Mouse (Mus musculus) bone marrow, adult 2 months (tissue): ENCODE measurements around the gene Nol9. TPM values are rescaled to one million over a fixed set of nuclear protein-coding genes. Genes with fewer than 3 reads are reported as not detected.

Experiments used
- H3K27ac ChIP-seq: fragments of 200-500 bp; 2 replicates; pipeline ENCODE4 v1.5.1; 2012; ENCODE audit warnings: low read depth, mild to moderate bottlenecking, control low read depth, inconsistent platforms, low read length; ENCODE audit not compliant: control insufficient read depth, poor library complexity, insufficient read depth
- H3K4me1 ChIP-seq: fragments of 200-500 bp; 2 replicates; pipeline ENCODE4 v1.6.1; 2011; ENCODE audit warnings: low read length; ENCODE audit not compliant: control insufficient read depth, insufficient read depth
- H3K4me3 ChIP-seq: fragments of 200-500 bp; replicated peaks from 2 replicates; pipeline ENCODE3; 2011; ENCODE audit warnings: mild to moderate bottlenecking, low read depth, low read length, control low read depth; ENCODE audit not compliant: control insufficient read depth
- CTCF ChIP-seq: fragments of 200-500 bp; IDR thresholded peaks from 2 replicates; pipeline ENCODE4 v1.5.1; 2011; ENCODE audit warnings: low read length, control low read depth; ENCODE audit not compliant: control insufficient read depth, insufficient read depth
- POLR2A ChIP-seq: fragments of 200-500 bp; IDR thresholded peaks from 2 replicates; pipeline ENCODE4 v1.6.1; 2011; ENCODE audit warnings: low read depth, mild to moderate bottlenecking, control low read depth, low read length, borderline replicate concordance; ENCODE audit not compliant: control insufficient read depth
- WGBS: fragments of 180-500 bp; shearing (Covaris S2); methylation state at CpG from one replicate; pipeline ENCODE4 v1.1.7; 2018; 5-methylcytosine and 5-hydroxymethylcytosine counted together
- polyA plus RNA-seq: library from polyadenylated mRNA; stranded (reverse); fragments of >200 nt; gene quantifications from 2 replicates; pipeline ENCODE4 v1.2.4, GENCODE M21; 2011; ENCODE audit warnings: low replicate concordance; ENCODE audit not compliant: missing spikeins, insufficient read depth, insufficient read length

The Nol9 gene
- polyA plus RNA-seq, 1 experiment: 11.9 TPM

- peaks cover 2% of the 10 kb centered on the region for H3K4me1 ChIP-seq
- H3K27ac ChIP-seq: no peak overlapping the region
- H3K4me3 ChIP-seq: peak overlapping the region; percentile 16
- WGBS: 21% methylated on average over 6 of the region's 6 CpGs
- TF ChIP-seq POLR2A (no peak), CTCF (no peak)
Observed at GRCm38 (mm10) chr4:152096927-152097326, 57.8 kb downstream of the Nol9 start.

GRCm38 (mm10) chr4:152097911-152098799, 59.0 kb downstream of the Nol9 start:
- H3K4me3 ChIP-seq: no peak overlapping the region
- no peak overlapping the region for H3K27ac ChIP-seq
- peaks cover 2% of the 10 kb centered on the region for H3K4me1 ChIP-seq
- TF ChIP-seq CTCF (no peak), POLR2A (no peak)
- WGBS: 73% methylated on average over 11 of the region's 11 CpGs

DNA sequence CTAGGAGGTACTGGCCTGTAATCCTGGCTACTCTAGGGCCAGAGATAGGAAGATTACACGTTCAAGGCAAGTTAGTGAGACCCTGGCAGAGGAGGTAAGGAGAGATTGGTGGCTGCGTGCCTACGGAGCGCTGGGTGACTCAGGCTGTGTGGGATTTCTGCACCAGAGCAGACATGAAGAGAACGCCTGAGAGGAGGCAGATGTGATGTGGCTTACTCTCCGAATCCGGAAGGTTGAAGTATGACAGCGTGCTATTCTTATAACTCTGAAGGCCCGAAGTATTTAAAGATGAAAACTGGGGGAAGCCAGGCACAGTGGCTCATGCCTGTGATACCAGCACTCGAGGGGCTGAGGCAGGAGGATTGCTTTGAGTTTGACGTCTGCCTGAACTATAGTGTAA, 61.4 kb downstream of the Nol9 start:
- Histone ChIP-seq H3K4me1 (no peaks in the 10 kb centered on the region; the same call in none of the 2 replicates), H3K27ac (no peak overlapping the region), H3K4me3 (no peak overlapping the region)
- TF ChIP-seq POLR2A (no peak), CTCF (no peak)
- 66% methylated on average over 11 of the region's 11 CpGs for WGBS

GRCm38 (mm10) chr4:152101081-152101653, 62.0 kb downstream of the Nol9 start:
- TF ChIP-seq CTCF (no peak), POLR2A (no peak)
- Histone ChIP-seq H3K4me3 (no peak overlapping the region), H3K27ac (no peak overlapping the region), H3K4me1 (no peaks in the 10 kb centered on the region; the same call in none of the 2 replicates)
- 35% methylated on average over 7 of the region's 7 CpGs for WGBS

- WGBS: 90% methylated on average over 16 of the region's 16 CpGs
- TF ChIP-seq POLR2A (no peak), CTCF (no peak)
- Histone ChIP-seq H3K27ac (no peak overlapping the region), H3K4me1 (no peaks in the 10 kb centered on the region; the same call in 1 of the 2 replicates), H3K4me3 (no peak overlapping the region)
Observed at GRCm38 (mm10) chr4:152101921-152102320, 62.8 kb downstream of the Nol9 start.

DNA sequence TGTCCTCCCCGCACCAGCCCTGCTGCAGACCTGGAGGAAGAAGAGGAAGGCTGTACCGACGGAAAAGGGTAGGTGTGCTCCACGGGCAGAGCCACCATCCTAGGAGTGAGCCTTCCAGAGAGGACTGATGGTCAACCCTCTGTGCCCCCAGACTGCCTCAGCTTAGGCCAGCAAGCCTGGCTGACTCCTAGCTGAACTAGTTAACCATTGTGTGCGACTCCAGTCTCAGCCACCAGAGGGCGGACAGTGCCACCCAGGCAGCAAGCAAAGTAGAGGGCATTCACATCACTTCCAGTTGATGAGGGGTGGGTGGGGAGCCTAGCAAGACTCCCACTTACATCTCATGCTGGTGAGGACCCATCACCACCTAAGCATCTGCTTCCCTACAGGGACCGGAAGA, 63.9 kb downstream of the Nol9 start:
- H3K4me1 ChIP-seq: no peaks in the 10 kb centered on the region; the same call in none of the 2 replicates
- H3K4me3 ChIP-seq: no peak overlapping the region
- no peak for TF ChIP-seq POLR2A
- peak; percentile 94 for TF ChIP-seq CTCF
- no peak overlapping the region for H3K27ac ChIP-seq
- WGBS: 54% methylated on average over 7 of the region's 7 CpGs

DNA sequence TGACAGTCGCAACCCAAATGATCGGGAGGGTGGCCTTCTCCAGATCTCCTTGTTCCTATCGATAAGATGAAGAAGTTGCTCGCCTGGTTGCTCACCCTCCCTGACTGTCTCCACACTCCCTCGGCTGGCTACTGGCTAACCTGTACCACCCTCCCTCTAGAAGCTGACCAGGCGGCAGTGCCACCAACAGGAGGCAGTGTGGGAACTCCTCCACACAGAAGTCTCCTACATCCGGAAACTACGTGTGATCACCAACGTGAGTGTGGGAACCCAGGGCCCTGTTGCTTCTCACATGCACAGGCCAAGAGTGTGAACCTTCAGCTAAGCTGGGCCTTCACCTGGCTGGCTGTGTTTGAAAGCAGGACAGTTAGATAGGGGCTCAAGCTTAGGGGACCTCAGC, 67.6 kb downstream of the Nol9 start:
- TF ChIP-seq CTCF (no peak), POLR2A (no peak)
- Histone ChIP-seq H3K4me1 (no peaks in the 10 kb centered on the region; the same call in none of the 2 replicates), H3K4me3 (no peak overlapping the region), H3K27ac (no peak overlapping the region)
- 89% methylated on average over 9 of the region's 9 CpGs for WGBS

DNA sequence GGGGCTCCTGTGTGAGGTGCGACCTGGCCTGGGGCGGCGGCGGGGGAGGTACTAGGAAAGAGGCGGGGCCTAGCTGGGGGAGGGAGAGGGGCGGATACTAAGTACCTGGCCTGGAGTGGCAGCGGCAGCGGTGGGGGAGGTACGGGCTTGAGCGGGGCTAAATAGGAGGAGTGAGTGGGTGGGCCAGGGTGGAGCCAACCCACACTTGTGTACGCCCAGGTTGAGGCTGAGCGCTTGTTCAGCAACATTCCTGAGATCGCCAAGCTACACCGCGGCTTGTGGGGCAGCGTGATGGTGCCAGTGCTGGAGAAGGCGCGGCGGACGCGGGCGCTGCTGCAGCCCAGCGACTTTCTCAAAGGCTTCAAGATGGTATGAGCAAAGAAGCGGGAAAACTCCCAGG, 68.4 kb downstream of the Nol9 start:
- TF ChIP-seq POLR2A (no peak), CTCF (no peak)
- WGBS: 80% methylated on average over 24 of the region's 24 CpGs
- no peaks in the 10 kb centered on the region; the same call in none of the 2 replicates for H3K4me1 ChIP-seq
- H3K27ac ChIP-seq: no peak overlapping the region
- H3K4me3 ChIP-seq: peak overlapping the region; percentile 8
